Mouse (Mus musculus) lung, embryonic 15.5 days (tissue): ENCODE measurements at regions not wholly inside any gene's neighbourhood (a gene's known extent, or its start where the extent isn't known, plus 50 kb on each side); places are given as distances from the start of the nearest gene placed in this dataset.
"Not testable (repeated sequence)": the region's sequence is repeated elsewhere in the genome, so short reads cannot be mapped to it uniquely, and the experiment has no call there.

Experiments used
- ATAC-seq: fragments of 200-750 bp; cut with Nextera tagmentation; 2 replicates; pipeline ENCODE4 v1.8.0; 2017; ENCODE audit warnings: moderate number of reproducible peaks, borderline replicate concordance; ENCODE audit not compliant: low FRiP score, low TSS enrichment; ENCODE audit errors: extremely low read depth
- H3K27ac ChIP-seq: fragments of 300-500 bp; sonication (generic); 2 replicates; pipeline ENCODE4 v1.5.1; 2015; ENCODE audit warnings: moderate library complexity, mild to moderate bottlenecking, inconsistent platforms
- H3K27me3 ChIP-seq: fragments of 300-500 bp; sonication (generic); 2 replicates; pipeline ENCODE4 v1.6.1; 2015; ENCODE audit warnings: inconsistent platforms
- H3K36me3 ChIP-seq: fragments of 300-500 bp; sonication (generic); 2 replicates; pipeline ENCODE4 v1.6.1; 2015; ENCODE audit warnings: inconsistent platforms
- H3K4me1 ChIP-seq: fragments of 300-500 bp; sonication (generic); 2 replicates; pipeline ENCODE4 v1.6.1; 2015; ENCODE audit warnings: inconsistent platforms
- H3K4me2 ChIP-seq: fragments of 300-500 bp; sonication (generic); 2 replicates; pipeline ENCODE4 v1.6.1; 2015; ENCODE audit warnings: inconsistent platforms, mild to moderate bottlenecking, moderate library complexity
- H3K4me3 ChIP-seq: fragments of 300-500 bp; sonication (generic); 2 replicates; pipeline ENCODE4 v1.5.1; 2015; ENCODE audit warnings: mild to moderate bottlenecking, inconsistent platforms
- H3K9ac ChIP-seq: fragments of 300-500 bp; sonication (generic); 2 replicates; pipeline ENCODE4 v1.6.1; 2015; ENCODE audit warnings: inconsistent platforms
- H3K9me3 ChIP-seq: fragments of 300-500 bp; sonication (generic); 2 replicates; pipeline ENCODE4 v1.6.1; 2016; ENCODE audit warnings: inconsistent platforms
- WGBS: fragments of 180-500 bp; shearing (Covaris S2); methylation state at CpG from one replicate; pipeline ENCODE4 v1.1.7; 2015; 5-methylcytosine and 5-hydroxymethylcytosine counted together

- WGBS, result 47% methylated on average over 9 of the region's 9 CpGs
- ATAC-seq, result no peak
These were observed 145.9 kb upstream of the Rhobtb1 start for GRCm38 (mm10) chr10:69005199-69005872.

GRCm38 (mm10) chr10:69008679-69009078, 142.6 kb upstream of the Rhobtb1 start:
- H3K9ac ChIP-seq, H3K9me3 ChIP-seq, H3K27ac ChIP-seq, H3K4me1 ChIP-seq, H3K36me3 ChIP-seq, H3K27me3 ChIP-seq, ATAC-seq, H3K4me2 ChIP-seq, H3K4me3 ChIP-seq: not testable (repeated sequence)
- 87% methylated on average over 8 of the region's 8 CpGs for WGBS

More at GRCm38 (mm10) chr10:69005199-69005872, 145.9 kb upstream of the Rhobtb1 start:
- Histone ChIP-seq H3K9me3 (no peaks in the 10 kb centered on the region), H3K27me3 (no peaks in the 10 kb centered on the region), H3K27ac (no peak overlapping the region), H3K4me2 (no peak overlapping the region), H3K4me1 (no peaks in the 10 kb centered on the region), H3K9ac (no peak overlapping the region), H3K4me3 (no peak overlapping the region), H3K36me3 (no peaks in the 10 kb centered on the region)

GRCm38 (mm10) chr10:69020811-69021743, 130.2 kb upstream of the Rhobtb1 start:
- Histone ChIP-seq H3K9ac (no peak overlapping the region), H3K4me3 (no peak overlapping the region), H3K9me3 (no peaks in the 10 kb centered on the region), H3K4me1 (no peaks in the 10 kb centered on the region), H3K27me3 (no peaks in the 10 kb centered on the region), H3K36me3 (no peaks in the 10 kb centered on the region), H3K27ac (no peak overlapping the region), H3K4me2 (no peak overlapping the region)
- ATAC-seq, result no peak
- WGBS, result 74% methylated on average over 30 of the region's 30 CpGs

GRCm38 (mm10) chr10:69033410-69033809, 117.8 kb upstream of the Rhobtb1 start:
- WGBS, result 77% methylated on average over 9 of the region's 9 CpGs
- H3K4me1 ChIP-seq, result no peaks in the 10 kb centered on the region
- no peaks in the 10 kb centered on the region for H3K36me3 ChIP-seq
- no peaks in the 10 kb centered on the region for H3K27me3 ChIP-seq
- no peaks in the 10 kb centered on the region for H3K9me3 ChIP-seq
- H3K9ac ChIP-seq, result no peak overlapping the region
- H3K4me3 ChIP-seq, result no peak overlapping the region
- H3K27ac ChIP-seq, result no peak overlapping the region
- H3K4me2 ChIP-seq, result no peak overlapping the region
- ATAC-seq, result no peak

- WGBS, result 28% methylated on average over 2 of the region's 2 CpGs
- no peak overlapping the region for H3K9ac ChIP-seq
- no peaks in the 10 kb centered on the region for H3K36me3 ChIP-seq
- H3K4me1 ChIP-seq, result no peaks in the 10 kb centered on the region
- H3K4me3 ChIP-seq, result no peak overlapping the region
- H3K27ac ChIP-seq, result no peak overlapping the region
- H3K4me2 ChIP-seq, result no peak overlapping the region
- H3K27me3 ChIP-seq, result no peaks in the 10 kb centered on the region
- no peaks in the 10 kb centered on the region for H3K9me3 ChIP-seq
- ATAC-seq, result no peak
These were observed 116.7 kb upstream of the Rhobtb1 start for GRCm38 (mm10) chr10:69034390-69035120.

- not testable (repeated sequence) for H3K27me3 ChIP-seq, ATAC-seq, H3K9me3 ChIP-seq, H3K4me3 ChIP-seq, H3K36me3 ChIP-seq, H3K9ac ChIP-seq, H3K4me1 ChIP-seq, H3K4me2 ChIP-seq, H3K27ac ChIP-seq
- WGBS, result 71% methylated on average over 4 of the region's 4 CpGs
These were observed 115.7 kb upstream of the Rhobtb1 start for GRCm38 (mm10) chr10:69035536-69035935.

GRCm38 (mm10) chr10:69036096-69036495, 115.1 kb upstream of the Rhobtb1 start:
- Histone ChIP-seq H3K27ac (no peak overlapping the region), H3K36me3 (no peaks in the 10 kb centered on the region), H3K27me3 (no peaks in the 10 kb centered on the region), H3K9me3 (no peaks in the 10 kb centered on the region), H3K4me3 (no peak overlapping the region), H3K4me2 (no peak overlapping the region), H3K4me1 (no peaks in the 10 kb centered on the region), H3K9ac (no peak overlapping the region)
- 79% methylated on average over 2 of the region's 2 CpGs for WGBS
- ATAC-seq, result no peak

GRCm38 (mm10) chr10:69044171-69044651, 107.0 kb upstream of the Rhobtb1 start:
- Histone ChIP-seq H3K27me3 (no peaks in the 10 kb centered on the region), H3K36me3 (no peaks in the 10 kb centered on the region), H3K9me3 (no peaks in the 10 kb centered on the region), H3K27ac (no peak overlapping the region), H3K4me1 (peaks cover 6% of the 10 kb centered on the region), H3K4me2 (no peak overlapping the region), H3K9ac (no peak overlapping the region), H3K4me3 (no peak overlapping the region)
- WGBS, result 45% methylated on average over 12 of the region's 12 CpGs
- no peak for ATAC-seq

- H3K9ac ChIP-seq, result no peak overlapping the region
- no peak for ATAC-seq
- WGBS, result 66% methylated on average over 14 of the region's 14 CpGs
- no peaks in the 10 kb centered on the region for H3K27me3 ChIP-seq
- no peaks in the 10 kb centered on the region for H3K9me3 ChIP-seq
- no peak overlapping the region for H3K4me3 ChIP-seq
- peaks cover 6% of the 10 kb centered on the region for H3K4me1 ChIP-seq
- no peaks in the 10 kb centered on the region for H3K36me3 ChIP-seq
- H3K27ac ChIP-seq, result no peak overlapping the region
- H3K4me2 ChIP-seq, result no peak overlapping the region
These were observed 106.0 kb upstream of the Rhobtb1 start for GRCm38 (mm10) chr10:69045275-69045674.

GRCm38 (mm10) chr10:69046008-69046555, 105.2 kb upstream of the Rhobtb1 start:
- H3K4me2 ChIP-seq, result no peak overlapping the region
- WGBS, result 32% methylated on average over 10 of the region's 10 CpGs
- no peaks in the 10 kb centered on the region for H3K9me3 ChIP-seq
- H3K27me3 ChIP-seq, result no peaks in the 10 kb centered on the region
- H3K27ac ChIP-seq, result no peak overlapping the region
- ATAC-seq, result no peak
- no peak overlapping the region for H3K9ac ChIP-seq
- H3K36me3 ChIP-seq, result no peaks in the 10 kb centered on the region
- H3K4me1 ChIP-seq, result peaks cover 6% of the 10 kb centered on the region
- no peak overlapping the region for H3K4me3 ChIP-seq

GRCm38 (mm10) chr10:69078008-69078407, 73.2 kb upstream of the Rhobtb1 start:
- Histone ChIP-seq H3K4me1 (no peaks in the 10 kb centered on the region), H3K27me3 (no peaks in the 10 kb centered on the region), H3K4me3 (no peak overlapping the region), H3K9ac (no peak overlapping the region), H3K9me3 (no peaks in the 10 kb centered on the region), H3K4me2 (no peak overlapping the region), H3K27ac (no peak overlapping the region), H3K36me3 (no peaks in the 10 kb centered on the region)
- no peak for ATAC-seq
- 71% methylated on average over 11 of the region's 11 CpGs for WGBS
